14 mouse cellular contexts compared by ENCODE assay signal in the genomic region with DNA sequence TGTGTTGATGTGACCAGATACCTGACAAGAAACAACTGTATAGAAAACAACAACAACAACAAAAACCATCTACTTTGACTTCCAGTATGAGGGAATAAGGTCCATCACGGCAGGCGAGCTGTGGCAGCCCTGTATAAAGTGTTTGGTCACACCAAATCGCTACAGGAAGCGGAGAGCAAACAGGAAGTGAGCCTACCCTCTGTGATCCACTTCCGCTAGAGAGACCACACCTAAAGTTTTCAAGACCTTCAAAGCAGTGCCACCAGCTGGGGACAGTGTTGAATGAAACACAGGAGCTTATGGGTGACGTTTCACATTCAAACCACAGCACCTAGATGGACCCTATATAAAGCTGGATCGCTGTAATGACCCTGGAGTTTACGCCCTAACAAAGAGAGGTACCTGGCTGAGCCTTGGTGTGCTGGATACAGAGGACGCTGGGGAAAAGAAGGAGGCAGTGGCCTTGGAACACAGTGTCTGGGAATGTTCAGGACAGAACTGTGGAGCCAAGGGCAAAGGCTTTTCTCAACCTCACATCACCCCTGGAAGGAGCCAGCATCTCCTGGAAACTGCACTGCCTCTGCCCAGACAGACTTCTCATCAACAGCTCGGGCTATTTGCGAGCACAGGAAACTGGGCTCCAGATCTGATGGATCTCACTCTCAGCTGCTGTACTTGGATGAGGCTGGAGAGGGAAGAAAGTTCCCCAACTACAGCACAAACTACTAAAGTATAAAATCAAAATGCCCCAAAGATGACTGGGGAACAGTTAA. TPM values are rescaled to one million over a fixed set of nuclear protein-coding genes. Genes with fewer than 3 reads are reported as not detected.
DNase-seq lines count a peak whose midpoint lies in the region; ATAC-seq and TF ChIP-seq lines count a peak whose summit lies in the region.
"Had no signal": no experiment of that assay in that cellular context is flagged by ENCODE, and none has a peak within 500 bp of the region (broad histone marks: within the 10 kb centered on the region; RNA-seq: fewer than 3 reads in every experiment).

No protein-coding gene starts in this region.

- peak; percentile 18 for DNase-seq in CD4-positive, CD25-positive, alpha-beta regulatory T cell, adult 2 months (ENCODE audit: low read depth, low spot score)
- DNase-seq in liver, adult 2 months (ENCODE audit: extremely low read depth, low read depth, low spot score), result peak; percentile 5
- no peak for DNase-seq in liver
- peak; percentile 45 for DNase-seq in gastrocnemius, postnatal 14 days
- DNase-seq in cerebellum, adult 18-20 months, result no peak
- no peak for DNase-seq in left cerebral cortex, adult 18-20 months (ENCODE audit: low spot score in 2 of 2)
- DNase-seq: adrenal gland, postnatal 25 days; cerebellum, adult 11 months; kidney, postnatal 4 days had no signal

- no peak for TF ChIP-seq CTCF in liver, adult 2 months (IDR thresholded peaks at IDR 0.05; ENCODE audit: low read depth, low read length)

- H3K9ac ChIP-seq in liver, adult 2 months (ENCODE audit: low read depth, low read length), result no peak overlapping the region
- H3K9ac ChIP-seq: forebrain, embryonic 12.5 days; heart, embryonic 13.5 days had no signal

- no peaks in the 10 kb centered on the region for H3K27me3 ChIP-seq in liver, adult 2 months (ENCODE audit: control insufficient read depth, insufficient read depth, low read length)
- H3K27me3 ChIP-seq: forebrain, embryonic 12.5 days; heart, embryonic 13.5 days had no signal

- no peak for ATAC-seq in CD4-positive, CD25-positive, alpha-beta regulatory T cell, adult 4 months
- peak; percentile 77 for ATAC-seq in megakaryocyte, adult 5-6 weeks (ENCODE audit: poor library complexity, severe bottlenecking)

- intact Hi-C loops in gastrocnemius, postnatal 14 days (cut with DNase I; ENCODE audit: low total_unique reads), result no loop called here

- H3K79me2 ChIP-seq in liver, adult 2 months (ENCODE audit: control insufficient read depth, insufficient read depth, low read length), result no peaks in the 10 kb centered on the region

- TF ChIP-seq POLR2A in liver, adult 2 months (IDR thresholded peaks at IDR 0.05; ENCODE audit: extremely low read depth, insufficient read depth, low read length), result no peak

- peaks cover 2% of the 10 kb centered on the region; the same call in 1 of the 2 replicates for H3K4me1 ChIP-seq in liver, adult 2 months (ENCODE audit: control insufficient read depth, insufficient read depth, low read length)

- no peak overlapping the region for H3K4me3 ChIP-seq in liver, adult 2 months (ENCODE audit: insufficient read depth, low read depth, low read length)
- H3K4me3 ChIP-seq: forebrain, embryonic 12.5 days; heart, embryonic 13.5 days had no signal

- H3K36me3 ChIP-seq in liver, adult 2 months (ENCODE audit: control insufficient read depth, insufficient read depth, low read length), result no peaks in the 10 kb centered on the region
- H3K36me3 ChIP-seq: forebrain, embryonic 12.5 days; heart, embryonic 13.5 days had no signal

- no peak overlapping the region for H3K27ac ChIP-seq in liver, adult 2 months (replicated peaks; ENCODE audit: insufficient read depth, low read depth, low read length)
- H3K27ac ChIP-seq: forebrain, embryonic 12.5 days; heart, embryonic 13.5 days; macrophage had no signal

- WGBS in liver, adult 2 months, result 70% methylated on average over 11 of the region's 11 CpGs

RNA-seq across cellular contexts. Expression of gene Gab1, which starts 36.3 kb away (rescaled TPM):
- not detected for polyA plus RNA-seq in CD4-positive, CD25-positive, alpha-beta regulatory T cell, adult 4 months (2017; shearing (Covaris generic))
- 5.1 and 7.9 TPM in 2 replicates for total RNA-seq in liver, adult 2 months (2014; rRNA removed)
- 5.0 and 5.8 TPM in 2 replicates for polyA plus RNA-seq in liver, adult 2 months (2012; rRNA removed)
- total RNA-seq in gastrocnemius, postnatal 14 days (2021), result 10 to 100 TPM; 12.7 to 15.2 TPM
- 3.7 and 7.6 TPM in 2 replicates for total RNA-seq in megakaryocyte, adult 5-6 weeks (2015)
- 1.4 and 1.7 TPM in 2 replicates for total RNA-seq in megakaryocyte, adult 5-6 weeks (2017)
- 10 to 100 TPM; 12.8 to 16.1 TPM for total RNA-seq in left cerebral cortex, adult 18-20 months (2021)

Comparison
In these comparisons a context has a peak if more than half of its experiments do, and no peak if none do; other contexts are left out.
1. DNase-seq: peak in CD4-positive, CD25-positive, alpha-beta regulatory T cell, adult 2 months (single experiment), liver, adult 2 months (single experiment) and gastrocnemius, postnatal 14 days (single experiment); none in liver (single experiment), cerebellum, adult 18-20 months (0 of 2) and left cerebral cortex, adult 18-20 months (0 of 2).